Mouse (Mus musculus) kidney, adult 9 months (tissue): ENCODE results near the gene Trib2.

ENCODE experiments used
- DNase-seq: peaks from one replicate; pipeline ENCODE4 v3.0.0; 2022

The Trib2 gene

GRCm38 (mm10) chr12:15761453-15762116 is 55.1 kb downstream of the Trib2 start:
- no peak for DNase-seq

GRCm38 (mm10) chr12:15760684-15761083 is 56.0 kb downstream of the Trib2 start:
- no peak for DNase-seq

- no peak for DNase-seq
Measured at GRCm38 (mm10) chr12:15758866-15759265, 57.9 kb downstream of the Trib2 start.

- no peak for DNase-seq
Measured at GRCm38 (mm10) chr12:15757351-15757750, 59.4 kb downstream of the Trib2 start.

- no peak for DNase-seq
Measured at GRCm38 (mm10) chr12:15755030-15755690, 61.6 kb downstream of the Trib2 start.

GRCm38 (mm10) chr12:15754602-15755001 is 62.1 kb downstream of the Trib2 start:
- peak; percentile 46 for DNase-seq

- DNase-seq: no peak
Measured at GRCm38 (mm10) chr12:15749646-15750195, 67.0 kb downstream of the Trib2 start.

GRCm38 (mm10) chr12:15745752-15746151 is 71.0 kb downstream of the Trib2 start:
- DNase-seq: no peak
